Mouse (Mus musculus) CD4-positive, CD25-positive, alpha-beta regulatory T cell, adult 2 months (primary cell): ENCODE measurements around the gene Rab12.
"Not testable (repeated sequence)": the region's sequence is repeated elsewhere in the genome, so short reads cannot be mapped to it uniquely, and the experiment has no call there.

Experiments used
- DNase-seq: peaks from one replicate; pipeline ENCODE4 v3.0.0-alpha.2; 2012; ENCODE audit warnings: low read depth, low spot score

The Rab12 gene

DNA sequence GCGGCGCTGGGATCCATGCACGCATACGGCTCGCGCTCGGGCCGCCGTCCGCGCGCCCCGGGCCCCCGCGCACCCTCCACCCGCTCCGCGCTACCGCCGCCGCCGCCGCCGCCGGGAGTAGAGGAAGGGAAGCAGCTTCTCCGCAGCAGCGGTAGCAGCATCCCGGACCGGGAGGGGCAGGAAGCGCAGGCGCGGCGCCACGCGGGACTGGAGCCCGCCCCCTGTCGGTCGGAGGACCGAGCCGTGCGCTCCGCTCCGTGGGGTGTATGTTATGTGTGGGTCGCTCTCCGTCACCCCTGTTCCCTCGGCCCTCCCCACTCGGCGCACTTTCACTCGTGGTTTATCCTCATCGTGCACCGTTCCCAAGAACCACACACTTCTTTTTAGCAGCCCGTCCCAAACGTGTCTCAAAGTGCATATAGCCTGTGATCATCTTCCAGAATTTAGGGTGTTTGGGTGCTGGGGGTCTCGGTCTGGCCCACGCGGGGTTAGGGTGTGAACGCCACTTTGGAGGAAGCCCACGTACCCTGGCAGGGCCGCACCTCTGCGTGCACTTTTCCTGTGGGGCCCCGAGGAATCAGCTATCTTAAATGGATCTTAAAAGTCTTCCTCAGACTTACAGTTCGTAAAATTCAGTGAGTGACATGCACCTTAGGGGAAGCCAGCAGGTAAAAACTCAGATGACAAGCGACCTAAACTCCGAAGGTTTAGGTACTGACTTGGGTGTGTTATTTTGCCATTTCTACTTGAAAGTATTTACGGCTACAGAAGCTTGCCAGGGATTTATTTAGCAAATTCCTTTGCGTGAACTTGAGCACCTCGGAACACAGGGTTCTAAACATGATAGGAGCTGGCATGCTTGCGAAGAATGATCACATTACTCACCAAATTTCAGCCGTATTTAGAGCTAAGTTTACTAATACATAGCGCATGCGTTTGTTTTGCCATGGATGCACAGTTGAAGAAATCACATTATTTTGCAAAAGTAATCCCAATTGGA is at the start of gene Rab12:
Gene Rab12 (minus strand): TSS at position 176 of the 1,000 bp plus-strand sequence.
- peak; percentile 94 for DNase-seq

DNA sequence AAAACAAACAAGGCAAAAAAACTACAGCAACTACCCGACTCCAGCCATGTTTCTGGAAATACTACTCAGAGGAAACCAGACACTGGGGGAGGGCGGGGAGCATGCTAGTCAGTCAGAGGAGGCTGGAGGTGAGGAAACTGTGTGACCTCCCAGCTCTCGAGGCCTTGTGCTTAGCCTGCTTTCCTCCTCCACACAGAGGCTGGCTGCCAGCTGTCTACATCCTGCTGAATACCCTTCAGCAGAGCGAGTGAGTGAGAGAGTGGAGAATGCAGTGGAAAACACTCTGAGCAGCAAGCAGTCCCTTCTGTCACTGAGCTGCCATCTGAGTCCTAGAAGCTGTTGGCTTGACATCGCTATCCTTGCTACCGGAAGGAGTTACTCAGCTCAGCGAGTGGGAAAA is 44.7 kb upstream of the Rab12 start:
- DNase-seq = no peak

DNA sequence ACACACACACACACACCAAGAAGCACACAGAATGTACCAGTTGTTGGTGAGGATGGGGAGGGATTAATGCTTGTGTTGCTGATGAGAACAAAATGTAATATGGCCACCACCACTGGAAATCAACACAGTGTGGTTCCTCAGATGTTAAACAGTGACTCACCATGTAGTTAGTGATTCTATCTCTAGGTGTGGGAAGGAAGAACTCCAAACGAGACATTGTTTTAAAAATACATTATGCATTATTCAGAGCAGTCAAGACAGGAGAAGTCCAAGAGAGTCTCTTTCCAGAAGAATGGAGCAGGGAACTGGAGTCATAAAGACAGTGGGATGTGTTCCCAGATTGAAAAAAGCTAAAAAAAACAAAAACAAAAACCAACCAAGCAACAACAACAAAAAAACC is 44.0 kb upstream of the Rab12 start:
- DNase-seq = no peak

DNA sequence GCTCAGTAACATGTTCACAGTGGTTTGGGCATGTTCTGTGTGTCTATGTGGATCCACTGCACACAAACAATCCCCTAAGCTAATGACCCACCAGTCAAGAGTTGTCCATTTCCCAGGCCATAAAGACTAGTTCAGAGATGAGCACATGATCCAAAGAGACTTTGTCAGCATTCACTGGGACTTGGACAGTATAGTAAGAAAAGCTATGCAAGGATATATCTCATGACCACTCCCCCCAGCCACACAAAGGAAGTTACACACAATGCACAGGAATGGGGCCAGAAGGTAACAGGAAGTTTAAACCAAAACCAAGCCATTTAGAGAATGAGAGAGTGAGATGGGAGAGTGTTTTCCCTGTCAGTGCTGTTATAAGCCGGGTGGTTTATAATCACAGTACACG is 41.9 kb upstream of the Rab12 start:
- DNase-seq = no peak

DNA sequence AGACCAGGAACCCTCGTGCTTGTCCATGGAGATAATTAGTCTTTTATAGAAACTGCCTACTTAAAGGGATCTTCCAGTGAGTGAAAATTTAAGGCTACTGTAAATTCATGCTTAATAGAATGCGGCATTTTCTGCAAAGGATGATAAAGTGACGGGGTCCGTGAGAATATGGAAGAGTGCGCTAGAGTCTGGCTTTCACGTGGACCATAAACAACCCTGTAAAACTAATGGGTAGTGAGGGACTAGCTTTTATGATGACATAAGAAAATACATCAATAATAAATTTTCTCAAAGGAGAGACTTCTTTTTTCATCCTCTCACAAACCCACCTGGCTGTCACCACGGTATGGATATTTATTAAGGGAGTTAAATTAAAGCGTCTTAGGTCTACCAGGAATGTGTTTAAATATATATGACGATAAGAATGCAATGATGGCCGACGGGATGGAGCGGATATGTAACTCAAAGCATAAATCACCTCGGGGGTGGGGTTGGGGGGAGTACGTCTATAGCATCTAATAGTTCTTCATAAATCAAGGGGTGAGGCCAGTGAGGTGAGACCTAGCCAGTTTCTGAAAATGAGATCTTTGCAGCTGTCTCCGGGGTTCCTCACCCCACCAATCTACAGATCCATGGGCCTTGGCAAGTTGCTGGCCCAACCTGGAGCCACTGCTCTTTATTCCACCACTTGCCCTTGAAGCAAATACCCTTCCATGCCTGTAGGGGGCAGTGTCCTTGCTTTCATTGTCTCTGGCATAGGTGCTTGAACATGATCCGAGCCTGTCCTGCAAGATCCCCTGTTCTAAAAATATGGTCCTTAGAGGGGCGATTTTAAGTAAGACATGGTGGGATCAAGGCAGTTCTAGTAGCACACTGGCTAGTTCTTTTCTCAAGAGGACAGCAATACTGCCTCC is 39.1 kb upstream of the Rab12 start:
- peak; percentile 3 for DNase-seq

DNA sequence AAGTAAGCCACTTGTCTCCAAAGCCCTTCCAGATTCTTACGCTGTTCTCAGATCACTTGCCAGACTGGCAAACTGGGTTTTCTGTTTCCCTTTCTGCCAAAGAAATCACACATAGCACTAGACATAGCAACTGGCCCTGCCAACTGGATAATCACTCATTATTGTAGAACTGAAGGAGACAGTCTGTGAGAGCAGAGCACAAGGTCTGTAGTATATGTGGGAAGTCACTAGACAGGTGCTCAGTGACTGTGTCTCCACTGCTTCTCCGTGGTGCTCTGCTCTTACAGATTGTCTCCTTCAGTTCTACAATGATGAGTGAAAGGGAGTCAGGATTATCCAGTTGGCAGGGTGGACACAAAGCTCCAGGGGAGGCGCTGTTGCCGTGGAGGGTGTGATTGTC is 33.2 kb upstream of the Rab12 start:
- DNase-seq = no peak

DNA sequence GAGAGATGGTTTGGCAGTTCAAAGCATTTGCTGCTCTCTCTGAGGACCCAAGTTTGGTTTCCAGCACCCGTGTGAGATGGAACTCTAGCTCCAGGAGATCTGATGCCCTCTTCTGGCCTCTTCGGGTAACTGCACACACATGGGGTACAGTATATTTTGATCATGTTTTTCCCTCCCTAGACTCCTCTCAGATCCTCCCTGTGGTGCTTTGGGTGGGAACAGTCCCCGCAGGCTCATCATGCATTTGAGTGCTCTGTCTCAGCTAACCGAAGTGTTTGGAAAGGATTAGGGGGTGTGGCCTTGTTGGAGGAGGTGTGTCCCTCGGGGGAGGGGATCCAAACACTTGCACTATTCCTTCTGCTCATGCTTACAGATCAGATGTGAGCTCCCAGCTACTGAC is 31.0 kb upstream of the Rab12 start:
- no peak for DNase-seq

DNA sequence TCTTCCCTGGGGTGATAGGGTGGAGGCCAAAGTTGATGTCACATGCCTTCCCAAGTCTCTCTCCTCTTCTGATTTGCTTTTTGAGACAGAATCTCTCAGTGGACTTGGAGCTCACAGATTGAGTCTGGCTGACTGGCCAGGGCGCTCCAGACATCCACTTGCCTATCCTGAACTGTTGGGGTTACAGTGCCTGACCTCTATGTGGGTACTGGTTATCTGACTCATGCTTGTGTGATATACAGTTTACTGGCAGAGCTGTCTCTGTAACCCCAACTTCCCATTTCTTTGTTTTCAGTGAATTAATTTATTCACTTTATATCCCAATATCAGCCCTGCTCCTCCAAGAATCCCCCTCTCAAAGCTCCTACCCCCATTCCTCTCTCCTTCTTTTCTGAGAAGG is 12.8 kb upstream of the Rab12 start:
- no peak for DNase-seq

DNA sequence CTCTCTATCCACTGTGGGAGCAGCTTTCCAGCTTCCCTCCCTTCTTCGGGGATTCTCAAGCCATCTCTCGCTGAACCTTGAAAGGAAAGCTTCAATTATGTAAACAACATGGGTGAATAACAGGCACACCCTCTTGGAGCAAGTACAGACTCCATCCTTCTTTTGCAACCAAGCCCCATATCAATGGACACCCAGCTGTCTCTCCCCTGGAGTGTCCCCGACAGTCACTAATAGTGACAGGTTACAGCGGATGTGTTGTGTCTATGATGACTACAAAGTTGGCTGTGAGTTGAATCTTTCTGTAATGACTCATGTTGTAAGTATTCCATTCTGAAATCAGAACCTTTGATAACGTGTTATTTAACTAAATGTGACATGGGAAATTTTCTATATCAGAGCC is 3.9 kb upstream of the Rab12 start:
- no peak for DNase-seq

DNA sequence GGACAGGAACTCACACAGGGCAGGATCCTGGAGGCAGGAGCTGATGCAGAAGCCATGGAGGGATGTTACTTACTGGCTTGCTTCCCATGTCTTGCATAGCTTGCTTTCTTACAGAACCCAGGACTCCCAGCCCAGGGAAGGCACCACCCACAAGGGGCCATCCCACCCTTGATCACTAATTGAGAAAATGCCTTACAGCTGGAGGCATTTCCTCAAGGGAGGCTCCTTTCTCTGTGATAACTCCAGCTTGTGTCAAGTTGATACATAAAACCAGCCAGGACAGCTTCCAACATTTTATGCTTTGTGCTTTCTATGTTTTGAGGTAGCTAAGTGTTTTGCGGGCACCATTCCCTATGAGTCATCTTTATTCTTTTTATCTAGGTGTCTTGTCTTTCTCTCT is 3.1 kb upstream of the Rab12 start:
- not testable (repeated sequence) for DNase-seq

DNA sequence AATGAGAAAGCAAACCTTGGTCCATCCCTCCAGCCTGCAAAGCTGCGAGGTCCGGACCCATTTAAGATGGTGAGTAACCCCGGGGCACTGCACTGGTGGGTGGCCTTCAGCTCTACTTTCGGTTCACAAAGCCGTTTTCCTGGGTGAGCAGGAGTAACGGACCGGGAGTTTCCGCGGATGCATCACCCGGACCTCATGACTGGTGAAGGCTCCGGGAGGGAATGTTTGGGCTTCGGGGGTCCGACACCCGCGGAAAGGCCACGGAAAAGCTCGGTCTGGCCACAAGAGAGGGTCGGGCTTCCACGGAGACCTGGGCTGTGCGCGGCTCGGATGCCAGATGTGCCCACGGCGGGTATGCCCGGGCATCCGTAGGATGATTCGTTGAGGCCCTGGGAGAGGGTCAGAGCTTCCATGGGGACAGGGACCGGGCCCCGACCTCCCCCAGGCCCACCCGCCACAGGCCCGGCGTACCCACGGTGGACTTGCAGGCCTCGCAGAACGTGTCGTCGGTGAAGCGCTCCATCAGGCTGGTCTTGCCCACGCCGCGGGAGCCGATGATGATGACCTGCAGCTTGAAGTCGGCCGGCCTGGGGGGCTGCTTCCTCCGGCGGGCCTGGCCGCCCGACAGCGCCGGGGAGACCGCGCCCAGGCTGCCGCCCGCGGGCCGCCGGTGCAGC is 514 bp downstream of the Rab12 start:
- peak; percentile 55 for DNase-seq

DNA sequence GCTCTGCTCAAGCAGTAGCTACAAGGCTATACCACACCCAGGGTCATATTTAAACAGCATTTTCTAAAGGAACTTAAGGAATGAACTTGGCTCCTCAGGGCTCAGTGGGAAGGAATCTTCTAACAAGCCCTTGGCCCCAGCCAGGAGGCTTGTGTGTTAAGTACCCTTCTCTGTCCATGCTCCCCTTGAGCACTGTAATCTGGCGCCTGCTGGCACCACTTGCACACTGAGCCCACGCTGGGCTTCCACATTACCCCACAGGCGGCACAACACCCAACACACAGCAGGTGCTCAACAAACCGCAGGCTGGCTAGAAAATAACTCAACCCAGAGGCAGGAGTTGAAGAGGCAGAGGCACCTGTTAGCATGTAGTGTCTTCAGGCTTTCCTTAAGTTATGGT is 2.6 kb downstream of the Rab12 start:
- DNase-seq = no peak

DNA sequence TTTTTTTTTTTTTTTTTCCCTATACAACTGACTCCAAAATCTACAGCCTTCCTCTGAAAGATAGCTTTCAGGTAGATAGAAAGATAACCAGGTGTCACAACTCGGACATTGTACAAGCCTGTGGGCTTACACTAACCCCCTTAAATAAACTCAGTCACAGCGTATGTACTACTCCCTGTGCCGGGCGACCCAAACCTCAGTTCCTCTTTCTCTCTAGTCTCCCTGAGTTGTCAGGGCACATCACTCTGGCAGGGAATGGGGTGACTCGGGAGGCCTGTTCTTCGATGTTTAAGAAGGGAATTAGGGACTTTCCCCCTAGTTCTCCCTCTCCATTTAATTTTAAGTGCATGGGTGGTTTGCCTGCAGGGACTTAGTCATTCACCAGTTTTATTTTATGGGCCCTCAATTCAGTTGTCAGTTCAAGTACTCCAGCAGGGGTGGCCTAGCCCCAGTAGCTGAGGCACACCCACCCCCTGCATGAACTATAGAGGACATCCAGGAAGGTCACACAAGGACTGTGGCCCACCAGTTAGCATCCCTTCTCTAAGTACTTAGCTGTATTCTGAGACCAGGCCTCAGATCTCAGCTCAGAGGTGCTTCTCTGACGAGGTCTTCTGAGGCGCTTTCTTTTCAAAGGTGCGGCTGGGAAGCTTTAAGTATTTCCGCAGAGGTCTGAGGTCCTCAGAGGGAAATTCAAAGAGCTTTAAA is 5.1 kb downstream of the Rab12 start:
- no peak for DNase-seq

DNA sequence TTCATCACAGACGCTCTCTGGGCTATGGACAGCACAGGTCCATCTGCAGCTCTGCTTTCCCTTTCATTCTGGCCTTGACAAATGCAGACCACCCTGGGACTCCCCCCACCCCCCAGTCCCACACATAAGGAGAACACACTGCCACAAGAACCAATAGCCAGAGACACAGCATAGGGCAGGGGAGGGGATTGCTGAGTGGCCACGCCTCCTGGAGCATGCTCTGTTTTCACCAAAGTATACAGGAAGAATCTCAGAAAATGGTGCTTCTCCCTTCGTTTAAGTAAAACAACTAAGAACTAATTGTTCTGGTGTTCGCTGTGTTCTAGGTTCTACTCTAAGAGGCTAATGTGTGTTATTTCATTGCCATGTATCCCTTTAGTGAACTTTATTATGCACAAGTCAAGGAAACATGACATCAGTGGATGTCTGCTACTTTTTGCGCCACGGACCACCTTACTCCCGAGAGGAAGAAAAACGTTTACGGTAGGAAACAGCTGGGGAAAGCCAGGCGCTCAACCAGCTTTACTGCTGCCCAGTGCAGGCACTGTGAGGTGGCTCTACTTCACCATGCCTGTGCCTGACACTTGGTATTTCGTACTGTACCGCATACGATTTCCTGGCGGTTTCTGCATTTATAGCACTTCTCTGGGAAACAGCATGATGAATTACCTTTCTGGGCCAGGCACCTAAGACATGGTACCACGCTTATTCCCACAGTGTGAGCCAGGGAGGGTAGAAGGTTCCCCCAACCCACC is 7.2 kb downstream of the Rab12 start:
- peak; percentile 56 for DNase-seq

DNA sequence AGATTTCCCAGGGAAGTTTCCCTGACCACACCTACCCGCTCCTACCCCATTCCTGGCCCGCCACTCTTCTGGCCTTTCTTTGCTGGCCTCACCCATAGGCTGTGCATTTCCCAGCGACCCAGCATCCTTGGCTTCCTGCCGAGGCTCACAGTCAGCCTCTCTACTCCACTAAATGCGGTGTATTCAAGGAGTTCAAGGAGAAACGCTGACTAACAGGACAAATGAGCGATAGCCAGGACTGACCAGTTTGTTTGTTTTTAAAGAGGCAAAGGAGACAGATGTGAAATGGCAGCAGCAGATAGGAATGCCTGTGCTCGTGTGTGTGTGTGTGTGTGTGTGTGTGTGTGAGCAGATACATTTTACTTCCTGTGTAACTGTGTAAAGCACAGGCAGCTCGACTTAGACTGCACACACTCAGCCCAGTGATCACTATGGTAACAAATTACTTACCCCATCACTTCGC is 9.3 kb downstream of the Rab12 start:
- DNase-seq = no peak

DNA sequence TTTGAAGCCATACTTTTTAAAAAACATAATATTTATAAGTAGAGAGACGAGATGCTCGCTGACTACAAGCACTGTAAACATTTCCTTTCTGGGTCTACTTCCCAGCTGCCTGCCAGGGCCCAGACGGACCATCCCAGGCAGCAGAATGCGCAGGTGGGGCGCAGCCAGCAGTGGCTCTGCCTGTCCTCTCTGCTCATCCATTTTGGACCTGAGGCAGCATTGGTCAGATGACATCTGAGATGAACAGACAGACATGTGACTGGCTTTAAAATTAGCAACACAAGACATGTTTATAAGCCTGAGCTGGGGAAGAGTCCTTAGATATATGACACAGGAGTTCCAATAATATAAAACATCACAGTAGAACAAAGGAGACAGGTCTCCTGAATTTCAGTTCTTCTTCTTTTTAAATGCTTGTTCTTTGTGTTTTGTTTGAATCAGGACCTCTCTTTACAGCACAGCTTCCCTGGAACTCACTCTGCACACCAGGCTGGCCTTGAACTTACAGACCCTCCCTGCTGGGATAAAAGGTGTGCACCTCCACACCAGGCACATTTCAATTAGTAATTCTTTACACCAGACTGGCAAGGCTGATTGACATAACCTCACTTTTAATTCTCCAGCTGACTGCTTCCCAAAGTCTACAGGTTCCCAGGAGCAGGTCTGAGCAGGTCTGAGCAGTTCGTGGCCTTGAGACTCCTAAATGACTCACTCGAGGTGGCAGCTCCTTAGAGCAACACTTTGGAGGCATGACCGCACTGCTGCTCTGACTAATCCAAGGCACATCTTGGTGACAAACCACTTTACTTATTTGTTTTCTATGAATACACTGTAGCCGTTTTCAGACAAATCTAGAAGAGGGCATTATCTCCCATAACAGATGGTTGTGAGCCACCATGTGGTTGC is 12.2 kb downstream of the Rab12 start:
- DNase-seq = no peak

DNA sequence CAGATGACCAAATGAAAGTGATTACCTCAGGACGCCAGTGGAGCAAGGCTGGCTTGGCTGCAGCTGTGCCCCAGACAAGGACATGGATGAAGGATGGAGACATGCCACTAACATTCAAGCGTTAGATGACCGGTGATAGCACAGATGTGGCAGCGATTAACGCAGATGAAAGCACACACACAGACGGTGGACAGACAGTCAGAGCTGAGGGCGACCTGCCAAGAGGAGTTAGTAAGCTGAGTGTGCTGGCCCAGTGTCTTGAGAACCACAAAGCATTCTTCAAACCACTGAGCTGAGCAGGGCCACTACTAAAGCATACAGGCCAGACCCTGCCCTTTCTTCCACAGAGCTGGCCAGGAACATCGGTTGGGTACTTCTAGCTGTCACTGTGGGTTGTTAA is 14.6 kb downstream of the Rab12 start:
- no peak for DNase-seq

DNA sequence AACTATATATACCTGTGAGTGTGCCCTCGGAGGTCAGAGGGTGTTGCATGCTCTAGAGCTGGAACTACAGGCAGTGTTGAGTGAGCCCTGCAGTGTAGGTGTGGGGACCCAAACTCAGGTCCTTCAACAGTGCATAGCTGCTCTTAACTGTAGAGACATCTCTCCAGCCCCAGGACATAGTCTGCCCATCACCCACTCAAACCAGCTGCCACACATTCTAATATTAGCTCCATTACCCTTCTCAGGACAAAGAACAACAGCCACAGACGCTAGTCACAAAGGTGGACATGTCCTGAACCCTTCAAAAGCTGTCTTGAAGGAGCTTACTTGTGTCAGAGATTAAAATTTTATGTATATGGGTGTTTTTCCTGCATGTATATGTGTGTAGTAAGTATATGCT is 15.3 kb downstream of the Rab12 start:
- DNase-seq = no peak

DNA sequence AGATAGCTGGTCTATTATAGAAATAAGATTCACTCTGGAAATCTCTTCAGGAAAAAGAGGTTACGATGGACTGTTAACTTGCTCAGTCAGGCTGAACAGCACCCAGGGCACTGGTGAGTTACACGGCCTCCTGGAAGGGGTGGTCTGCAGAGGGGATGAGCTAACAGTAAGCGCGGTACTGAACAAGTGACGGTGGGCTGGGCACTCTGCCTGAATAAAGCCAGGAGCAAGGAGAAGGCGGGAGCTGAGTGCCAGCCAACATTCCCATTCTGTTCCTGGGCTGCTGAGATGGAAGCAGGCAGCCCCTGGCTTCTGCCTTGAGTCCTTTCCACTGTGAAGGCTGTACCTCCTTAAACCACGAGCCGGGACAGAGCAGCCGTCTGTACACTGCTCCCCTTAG is 16.1 kb downstream of the Rab12 start:
- DNase-seq = no peak
